Mouse (Mus musculus): Measurements from ENCODE around the gene Rrp9. TPM values are rescaled to one million over a fixed set of nuclear protein-coding genes. Genes with fewer than 3 reads are reported as not detected.

Gene Rrp9
- total and polyA plus RNA-seq, 2 experiments from 2014 or later = 21.0 to 54.6 TPM

GRCm38 (mm10) chr9:106519909-106520308, 44.1 kb downstream of the Rrp9 start:
- no peak overlapping the region for H3K4me3 ChIP-seq (ENCODE audit: low read depth, low read length)
- H3K4me1 ChIP-seq (ENCODE audit: control insufficient read depth, insufficient read depth) = no peaks in the 10 kb centered on the region
- no peak overlapping the region for H3K9ac ChIP-seq (replicated peaks; ENCODE audit: low read depth, low read length)
- DNase-seq (ENCODE audit: low spot score) (no peak), ATAC-seq (ENCODE audit: insufficient read depth, low read depth) (no peak)
- no peak overlapping the region for H3K27ac ChIP-seq (ENCODE audit: low read depth)
- no peak for TF ChIP-seq EP300 (IDR thresholded peaks at IDR 0.05; ENCODE audit: low read depth)
- TF ChIP-seq CTCF (IDR thresholded peaks at IDR 0.05; ENCODE audit: low read depth) = no peak
- 65% methylated on average over 8 of the region's 8 CpGs for WGBS
- no peaks in the 10 kb centered on the region for H3K27me3 ChIP-seq (ENCODE audit: control insufficient read depth, insufficient read depth, low read length)
- no peaks in the 10 kb centered on the region for H3K9me3 ChIP-seq (replicated peaks; ENCODE audit: control insufficient read depth, low read length)
- H3K4me2 ChIP-seq (ENCODE audit: low read depth, low read length) = no peak overlapping the region
- no peaks in the 10 kb centered on the region for H3K36me3 ChIP-seq (replicated peaks; ENCODE audit: control insufficient read depth, insufficient read depth, low read length)

DNA sequence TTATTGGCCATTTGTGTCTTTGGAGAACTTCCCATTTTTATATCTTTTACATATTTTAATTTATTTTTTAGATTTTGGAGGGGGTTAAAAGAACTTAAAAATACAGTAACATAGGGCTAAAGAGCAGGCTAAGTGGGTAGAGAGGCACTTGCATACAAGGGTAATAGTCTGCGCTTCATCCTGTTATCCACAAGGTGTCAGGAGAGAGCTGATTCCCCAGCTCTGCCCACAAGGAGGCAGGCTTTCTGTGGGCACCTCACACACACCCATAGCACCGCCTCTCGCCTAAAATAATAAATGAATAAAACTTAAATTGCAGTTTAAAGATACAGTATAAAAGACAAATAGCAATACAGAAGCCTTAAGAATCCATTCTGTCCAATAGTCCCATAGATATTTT, 56.1 kb downstream of the Rrp9 start:
- ATAC-seq (ENCODE audit: insufficient read depth, low read depth) (no peak), DNase-seq (ENCODE audit: low spot score) (no peak)
- Histone ChIP-seq H3K9me3 (replicated peaks; ENCODE audit: control insufficient read depth, low read length) (no peaks in the 10 kb centered on the region), H3K4me2 (ENCODE audit: low read depth, low read length) (no peak overlapping the region), H3K27ac (ENCODE audit: low read depth) (no peak overlapping the region), H3K4me3 (ENCODE audit: low read depth, low read length) (no peak overlapping the region), H3K4me1 (ENCODE audit: control insufficient read depth, insufficient read depth) (no peaks in the 10 kb centered on the region), H3K9ac (replicated peaks; ENCODE audit: low read depth, low read length) (no peak overlapping the region), H3K27me3 (ENCODE audit: control insufficient read depth, insufficient read depth, low read length) (no peaks in the 10 kb centered on the region), H3K36me3 (replicated peaks; ENCODE audit: control insufficient read depth, insufficient read depth, low read length) (no peaks in the 10 kb centered on the region)
- WGBS = 30% methylated on average over 3 of the region's 3 CpGs
- TF ChIP-seq CTCF (IDR thresholded peaks at IDR 0.05; ENCODE audit: low read depth) (peak; percentile 80), EP300 (IDR thresholded peaks at IDR 0.05; ENCODE audit: low read depth) (no peak)

DNA sequence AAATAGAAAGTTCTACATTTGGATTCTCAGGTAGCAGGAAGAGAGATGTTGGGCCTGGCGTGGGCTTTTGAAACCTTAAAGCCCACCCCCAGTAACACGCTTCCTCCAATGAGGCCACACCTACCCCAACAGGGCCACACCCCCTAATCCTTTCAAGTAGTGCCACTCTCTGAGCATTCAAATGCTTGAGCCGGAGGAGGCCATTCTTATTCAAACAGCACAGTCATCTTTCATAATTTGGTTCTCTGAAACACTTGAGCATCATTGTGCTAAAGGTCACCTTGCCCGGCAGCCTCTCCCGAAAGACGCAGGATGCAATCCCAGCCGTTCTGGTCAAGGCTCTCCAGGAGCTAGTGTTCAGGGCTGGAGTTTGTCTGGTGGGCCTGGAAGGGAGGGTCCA, 58.5 kb downstream of the Rrp9 start:
- no peak overlapping the region for H3K9ac ChIP-seq (replicated peaks; ENCODE audit: low read depth, low read length)
- no peak overlapping the region for H3K27ac ChIP-seq (ENCODE audit: low read depth)
- no peak for DNase-seq (ENCODE audit: low spot score)
- WGBS = 91% methylated on average over 7 of the region's 7 CpGs
- no peaks in the 10 kb centered on the region for H3K36me3 ChIP-seq (replicated peaks; ENCODE audit: control insufficient read depth, insufficient read depth, low read length)
- no peak overlapping the region for H3K4me3 ChIP-seq (ENCODE audit: low read depth, low read length)
- no peaks in the 10 kb centered on the region for H3K4me1 ChIP-seq (ENCODE audit: control insufficient read depth, insufficient read depth)
- ATAC-seq (ENCODE audit: insufficient read depth, low read depth) = no peak
- no peak for TF ChIP-seq CTCF (IDR thresholded peaks at IDR 0.05; ENCODE audit: low read depth)
- no peak for TF ChIP-seq EP300 (IDR thresholded peaks at IDR 0.05; ENCODE audit: low read depth)
- H3K9me3 ChIP-seq (replicated peaks; ENCODE audit: control insufficient read depth, low read length) = no peaks in the 10 kb centered on the region
- H3K27me3 ChIP-seq (ENCODE audit: control insufficient read depth, insufficient read depth, low read length) = no peaks in the 10 kb centered on the region
- no peak overlapping the region for H3K4me2 ChIP-seq (ENCODE audit: low read depth, low read length)

GRCm38 (mm10) chr9:106534975-106535374, 59.2 kb downstream of the Rrp9 start:
- WGBS = 73% methylated on average over 11 of the region's 11 CpGs
- no peaks in the 10 kb centered on the region for H3K27me3 ChIP-seq (ENCODE audit: control insufficient read depth, insufficient read depth, low read length)
- no peaks in the 10 kb centered on the region for H3K36me3 ChIP-seq (replicated peaks; ENCODE audit: control insufficient read depth, insufficient read depth, low read length)
- no peak overlapping the region for H3K27ac ChIP-seq (ENCODE audit: low read depth)
- ATAC-seq (ENCODE audit: insufficient read depth, low read depth) (no peak), DNase-seq (ENCODE audit: low spot score) (no peak)
- no peaks in the 10 kb centered on the region for H3K9me3 ChIP-seq (replicated peaks; ENCODE audit: control insufficient read depth, low read length)
- no peak for TF ChIP-seq EP300 (IDR thresholded peaks at IDR 0.05; ENCODE audit: low read depth)
- no peak for TF ChIP-seq CTCF (IDR thresholded peaks at IDR 0.05; ENCODE audit: low read depth)
- no peak overlapping the region for H3K4me3 ChIP-seq (ENCODE audit: low read depth, low read length)
- no peaks in the 10 kb centered on the region for H3K4me1 ChIP-seq (ENCODE audit: control insufficient read depth, insufficient read depth)
- H3K4me2 ChIP-seq (ENCODE audit: low read depth, low read length) = no peak overlapping the region
- no peak overlapping the region for H3K9ac ChIP-seq (replicated peaks; ENCODE audit: low read depth, low read length)

Other genes starting within 250 kb of the Rrp9 start
- 309 and 334 TPM in 2 replicates for gene Alas1, start 227.3 kb upstream of the Rrp9 start, total RNA-seq (2014; rRNA removed; ENCODE audit: low replicate concordance)
- 385 and 421 TPM in 2 replicates for gene Alas1, start 227.3 kb upstream of the Rrp9 start, polyA plus RNA-seq (2015; fragmentation: Nextera tagmentation; extraction: Ambion mirVana)
- 12.3 and 38.0 TPM in 2 replicates for gene Poc1a, start 194.9 kb upstream of the Rrp9 start, total RNA-seq (2014; rRNA removed; ENCODE audit: low replicate concordance)
- gene Poc1a, start 194.9 kb upstream of the Rrp9 start, polyA plus RNA-seq (2015; fragmentation: Nextera tagmentation; extraction: Ambion mirVana) = 13.6 and 13.8 TPM in 2 replicates
- gene Dusp7, start 107.3 kb upstream of the Rrp9 start, total RNA-seq (2014; rRNA removed; ENCODE audit: low replicate concordance) = 46.9 and 47.7 TPM in 2 replicates
- 9.1 and 10.3 TPM in 2 replicates for gene Dusp7, start 107.3 kb upstream of the Rrp9 start, polyA plus RNA-seq (2015; fragmentation: Nextera tagmentation; extraction: Ambion mirVana)
- 783 and 913 TPM in 2 replicates for gene Rpl29, start 46.5 kb upstream of the Rrp9 start, total RNA-seq (2014; rRNA removed; ENCODE audit: low replicate concordance)
- gene Rpl29, start 46.5 kb upstream of the Rrp9 start, polyA plus RNA-seq (2015; fragmentation: Nextera tagmentation; extraction: Ambion mirVana) = 504 and 531 TPM in 2 replicates
- gene Acy1, start 37.6 kb upstream of the Rrp9 start, total RNA-seq (2014; rRNA removed; ENCODE audit: low replicate concordance) = 38.5 and 45.3 TPM in 2 replicates
- gene Acy1, start 37.6 kb upstream of the Rrp9 start, polyA plus RNA-seq (2015; fragmentation: Nextera tagmentation; extraction: Ambion mirVana) = 19.0 and 20.1 TPM in 2 replicates
- 14.9 and 46.8 TPM in 2 replicates for gene Abhd14b, start 28.5 kb upstream of the Rrp9 start, total RNA-seq (2014; rRNA removed; ENCODE audit: low replicate concordance)
- 5.3 and 5.9 TPM in 2 replicates for gene Abhd14b, start 28.5 kb upstream of the Rrp9 start, polyA plus RNA-seq (2015; fragmentation: Nextera tagmentation; extraction: Ambion mirVana)
- gene Abhd14a, start 28.3 kb upstream of the Rrp9 start, total RNA-seq (2014; rRNA removed; ENCODE audit: low replicate concordance) = 57.3 and 64.8 TPM in 2 replicates
- 45.8 and 47.1 TPM in 2 replicates for gene Abhd14a, start 28.3 kb upstream of the Rrp9 start, polyA plus RNA-seq (2015; fragmentation: Nextera tagmentation; extraction: Ambion mirVana)
- 157 and 188 TPM in 2 replicates for gene Pcbp4, start 22.7 kb upstream of the Rrp9 start, total RNA-seq (2014; rRNA removed; ENCODE audit: low replicate concordance)
- 40.9 and 44.1 TPM in 2 replicates for gene Pcbp4, start 22.7 kb upstream of the Rrp9 start, polyA plus RNA-seq (2015; fragmentation: Nextera tagmentation; extraction: Ambion mirVana)
- not detected in 2 replicates for gene Gpr62, start 10.0 kb upstream of the Rrp9 start, total RNA-seq (2014; rRNA removed; ENCODE audit: low replicate concordance)
- gene Gpr62, start 10.0 kb upstream of the Rrp9 start, polyA plus RNA-seq (2015; fragmentation: Nextera tagmentation; extraction: Ambion mirVana) = 0.11 TPM in 1 of 2 replicates, not detected in the other
- gene Parp3, start 986 bp downstream of the Rrp9 start, total RNA-seq (2014; rRNA removed; ENCODE audit: low replicate concordance) = 7.2 and 16.7 TPM in 2 replicates
- gene Parp3, start 986 bp downstream of the Rrp9 start, polyA plus RNA-seq (2015; fragmentation: Nextera tagmentation; extraction: Ambion mirVana) = 2.8 and 2.9 TPM in 2 replicates
- not detected in 2 replicates for gene Iqcf1, start 24.0 kb downstream of the Rrp9 start, total RNA-seq (2014; rRNA removed; ENCODE audit: low replicate concordance)
- gene Iqcf1, start 24.0 kb downstream of the Rrp9 start, polyA plus RNA-seq (2015; fragmentation: Nextera tagmentation; extraction: Ambion mirVana) = not detected in 2 replicates
- not detected in 2 replicates for gene Iqcf5, start 38.6 kb downstream of the Rrp9 start, total RNA-seq (2014; rRNA removed; ENCODE audit: low replicate concordance)
- not detected in 2 replicates for gene Iqcf5, start 38.6 kb downstream of the Rrp9 start, polyA plus RNA-seq (2015; fragmentation: Nextera tagmentation; extraction: Ambion mirVana)
- gene Iqcf3, start 85.7 kb downstream of the Rrp9 start, total RNA-seq (2014; rRNA removed; ENCODE audit: low replicate concordance) = not detected in 2 replicates
- gene Iqcf3, start 85.7 kb downstream of the Rrp9 start, polyA plus RNA-seq (2015; fragmentation: Nextera tagmentation; extraction: Ambion mirVana) = not detected in 2 replicates
- gene Iqcf4, start 95.0 kb downstream of the Rrp9 start, total RNA-seq (2014; rRNA removed; ENCODE audit: low replicate concordance) = not detected in 2 replicates
- not detected in 2 replicates for gene Iqcf4, start 95.0 kb downstream of the Rrp9 start, polyA plus RNA-seq (2015; fragmentation: Nextera tagmentation; extraction: Ambion mirVana)
- gene Iqcf6, start 150.6 kb downstream of the Rrp9 start, total RNA-seq (2014; rRNA removed; ENCODE audit: low replicate concordance) = not detected in 2 replicates
- not detected in 2 replicates for gene Iqcf6, start 150.6 kb downstream of the Rrp9 start, polyA plus RNA-seq (2015; fragmentation: Nextera tagmentation; extraction: Ambion mirVana)
- gene Grm2, start 180.1 kb downstream of the Rrp9 start, total RNA-seq (2014; rRNA removed; ENCODE audit: low replicate concordance) = not detected in 2 replicates
- not detected in 2 replicates for gene Grm2, start 180.1 kb downstream of the Rrp9 start, polyA plus RNA-seq (2015; fragmentation: Nextera tagmentation; extraction: Ambion mirVana)
- 30.9 and 122 TPM in 2 replicates for gene Tex264, start 210.0 kb downstream of the Rrp9 start, total RNA-seq (2014; rRNA removed; ENCODE audit: low replicate concordance)
- 44.6 and 47.9 TPM in 2 replicates for gene Tex264, start 210.0 kb downstream of the Rrp9 start, polyA plus RNA-seq (2015; fragmentation: Nextera tagmentation; extraction: Ambion mirVana)

Measured in heart, postnatal 0 days (tissue).